Mouse (Mus musculus) MEL (cell line): ENCODE results near the gene Rpl26. TPM values are rescaled to one million over a fixed set of nuclear protein-coding genes. Genes with fewer than 3 reads are reported as not detected.
A peak's percentile ranks its signal among the peaks of the same experiment; 100 is the strongest.

Experiments
- DNase-seq: peaks from one replicate; pipeline ENCODE4 v3.0.0; 2011; ENCODE audit warnings: low read depth, low spot score
- H3K27ac ChIP-seq: 2 replicates; pipeline ENCODE4 v1.5.1; 2012; ENCODE audit warnings: low read depth, mild to moderate bottlenecking, control low read depth, low read length, moderate library complexity; ENCODE audit not compliant: control insufficient read depth
- H3K27me3 ChIP-seq, 2 experiments: fragments of 150-350 bp in 1 of 2; sonication (generic) in 1 of 2; 2 replicates each; pipeline ENCODE4 v1.6.1; 2012; ENCODE audit warnings: low read length in 2 of 2, mild to moderate bottlenecking in 2 of 2, improper control_type of control experiment in 1 of 2, moderate library complexity in 1 of 2; ENCODE audit not compliant: insufficient read depth in 2 of 2, control insufficient read depth in 1 of 2
- H3K36me3 ChIP-seq, 2 experiments: 2 replicates each; pipeline ENCODE4 v1.6.1; 2012 to 2014; ENCODE audit warnings: low read length in 2 of 2, improper control_type of control experiment in 1 of 2, inconsistent platforms in 1 of 2, mild to moderate bottlenecking in 1 of 2; ENCODE audit not compliant: insufficient read depth in 2 of 2, control insufficient read depth in 1 of 2
- H3K4me1 ChIP-seq, 2 experiments: fragments of 150-350 bp in 1 of 2; sonication (generic) in 1 of 2; 2 replicates each; pipeline ENCODE4 v1.6.1; 2012; ENCODE audit warnings: low read length in 2 of 2, improper control_type of control experiment in 1 of 2, mild to moderate bottlenecking in 1 of 2; ENCODE audit not compliant: insufficient read depth in 2 of 2, control insufficient read depth in 1 of 2
- H3K4me3 ChIP-seq, 2 experiments: fragments of 150-350 bp in 1 of 2; sonication (generic) in 1 of 2; 2 replicates each; pipeline ENCODE4 v1.5.1; 2012; ENCODE audit warnings: low read depth in 2 of 2, low read length in 2 of 2, mild to moderate bottlenecking in 2 of 2, moderate library complexity in 2 of 2, control low read depth in 1 of 2, improper control_type of control experiment in 1 of 2; ENCODE audit not compliant: control insufficient read depth in 1 of 2, insufficient read depth in 1 of 2
- H3K79me2 ChIP-seq: 2 replicates; pipeline ENCODE4 v1.6.1; 2012; ENCODE audit warnings: mild to moderate bottlenecking, low read length, moderate library complexity; ENCODE audit not compliant: control insufficient read depth, poor library complexity, insufficient read depth
- H3K9ac ChIP-seq: 2 replicates; pipeline ENCODE4 v1.6.1; 2012; ENCODE audit warnings: low read depth, mild to moderate bottlenecking, control low read depth, low read length, moderate library complexity; ENCODE audit not compliant: control insufficient read depth, poor library complexity, severe bottlenecking
- H3K9me3 ChIP-seq: fragments of 150-350 bp; sonication (generic); replicated peaks from 2 replicates; pipeline ENCODE4 v1.6.1; 2012; ENCODE audit warnings: mild to moderate bottlenecking, low read length, improper control_type of control experiment, moderate library complexity; ENCODE audit not compliant: insufficient read depth
- BHLHE40 ChIP-seq: IDR thresholded peaks from 2 replicates; pipeline ENCODE4 v1.6.1; 2012; ENCODE audit warnings: low read depth, mild to moderate bottlenecking, inconsistent platforms, low read length, improper control_type of control experiment, borderline replicate concordance
- CHD1 ChIP-seq: IDR thresholded peaks from 2 replicates; pipeline ENCODE4 v1.6.1; 2012; ENCODE audit warnings: low read depth, mild to moderate bottlenecking, inconsistent platforms, low read length, improper control_type of control experiment
- CHD2 ChIP-seq: IDR thresholded peaks from 2 replicates; pipeline ENCODE4 v1.6.1; 2011; ENCODE audit warnings: low read length, improper control_type of control experiment
- CTCF ChIP-seq, 3 experiments: IDR thresholded peaks in 2 of 3; conservative IDR thresholded peaks in 1 of 3; 2 replicates each; pipeline ENCODE4 v1.5.1; 2011 to 2012; ENCODE audit warnings: low read length in 3 of 3, low read depth in 2 of 3, mild to moderate bottlenecking in 2 of 3, improper control_type of control experiment in 1 of 3, inconsistent platforms in 1 of 3, mixed read lengths in 1 of 3, moderate library complexity in 1 of 3; ENCODE audit not compliant: control insufficient read depth in 1 of 3, insufficient read depth in 1 of 3, poor library complexity in 1 of 3, severe bottlenecking in 1 of 3
- ELF1 ChIP-seq: IDR thresholded peaks from 2 replicates; pipeline ENCODE4 v1.6.1; 2014; ENCODE audit warnings: low read depth, mild to moderate bottlenecking, inconsistent platforms, low read length, improper control_type of control experiment, moderate library complexity
- EP300 ChIP-seq, 2 experiments: IDR thresholded peaks; 2 replicates each; pipeline ENCODE4 v1.6.1; 2011; ENCODE audit warnings: improper control_type of control experiment in 2 of 2, low read length in 2 of 2, low read depth in 1 of 2, mild to moderate bottlenecking in 1 of 2
- ETS1 ChIP-seq: IDR thresholded peaks from 2 replicates; pipeline ENCODE4 v1.6.1; 2012; ENCODE audit warnings: low read depth, mild to moderate bottlenecking, inconsistent platforms, low read length, improper control_type of control experiment, moderate library complexity
- GATA1 ChIP-seq: IDR thresholded peaks from 2 replicates; pipeline ENCODE4 v1.6.1; 2011; ENCODE audit warnings: low read depth, low read length, improper control_type of control experiment
- HCFC1 ChIP-seq: IDR thresholded peaks from 2 replicates; pipeline ENCODE4 v1.6.1; 2012; ENCODE audit warnings: low read depth, mild to moderate bottlenecking, inconsistent platforms, low read length, improper control_type of control experiment, moderate library complexity
- KAT2A ChIP-seq: conservative IDR thresholded peaks from 2 replicates; pipeline ENCODE4 v1.6.1; 2012; ENCODE audit warnings: low read depth, low read length, improper control_type of control experiment, inconsistent platforms
- MEF2A ChIP-seq: IDR thresholded peaks from 2 replicates; pipeline ENCODE4 v1.6.1; 2014; ENCODE audit warnings: low read depth, mild to moderate bottlenecking, inconsistent platforms, low read length, improper control_type of control experiment; ENCODE audit not compliant: poor library complexity, insufficient replicate concordance, severe bottlenecking; ENCODE audit errors: extremely low read depth
- MXI1 ChIP-seq: IDR thresholded peaks from 2 replicates; pipeline ENCODE4 v1.6.1; 2011; ENCODE audit warnings: mild to moderate bottlenecking, low read depth, low read length, improper control_type of control experiment
- MYB ChIP-seq: IDR thresholded peaks from 2 replicates; pipeline ENCODE4 v1.6.1; 2011; ENCODE audit warnings: mild to moderate bottlenecking, low read depth, low read length, improper control_type of control experiment
- NELFE ChIP-seq: IDR thresholded peaks from 2 replicates; pipeline ENCODE4 v1.6.1; 2011; ENCODE audit warnings: low read depth, low read length, improper control_type of control experiment
- POLR2A ChIP-seq, 2 experiments: IDR thresholded peaks; 2 replicates each; pipeline ENCODE4 v1.6.1; 2011 to 2012; ENCODE audit warnings: low read length in 2 of 2, mild to moderate bottlenecking in 2 of 2, control low read depth in 1 of 2, improper control_type of control experiment in 1 of 2, low read depth in 1 of 2, moderate library complexity in 1 of 2; ENCODE audit not compliant: control insufficient read depth in 1 of 2, insufficient read depth in 1 of 2, poor library complexity in 1 of 2
- POLR2AphosphoS2 ChIP-seq: IDR thresholded peaks from 2 replicates; pipeline ENCODE4 v1.6.1; 2011; ENCODE audit warnings: low read length, improper control_type of control experiment
- POLR2AphosphoS5 ChIP-seq: IDR thresholded peaks from 2 replicates; pipeline ENCODE4 v1.6.1; 2012; ENCODE audit warnings: low read depth, borderline replicate concordance, mild to moderate bottlenecking, inconsistent platforms, low read length, moderate library complexity, mixed read lengths
- RAD21 ChIP-seq: IDR thresholded peaks from 2 replicates; pipeline ENCODE4 v1.6.1; 2011; ENCODE audit warnings: mild to moderate bottlenecking, low read depth, low read length, improper control_type of control experiment
- RCOR1 ChIP-seq: IDR thresholded peaks from 2 replicates; pipeline ENCODE4 v1.6.1; 2012; ENCODE audit warnings: low read depth, mild to moderate bottlenecking, inconsistent platforms, low read length, improper control_type of control experiment
- SIN3A ChIP-seq: IDR thresholded peaks from 2 replicates; pipeline ENCODE4 v1.6.1; 2012; ENCODE audit warnings: low read length, improper control_type of control experiment, inconsistent platforms
- SMC3 ChIP-seq: IDR thresholded peaks from 2 replicates; pipeline ENCODE4 v1.6.1; 2011; ENCODE audit warnings: low read depth, low read length, improper control_type of control experiment
- USF1 ChIP-seq: IDR thresholded peaks from 2 replicates; pipeline ENCODE4 v1.6.1; 2014; ENCODE audit warnings: low read depth, mild to moderate bottlenecking, inconsistent platforms, low read length, improper control_type of control experiment, moderate library complexity
- ZC3H11A ChIP-seq: IDR thresholded peaks from 2 replicates; pipeline ENCODE4 v1.6.1; 2012; ENCODE audit warnings: low read depth, mild to moderate bottlenecking, inconsistent platforms, low read length, improper control_type of control experiment
- polyA plus RNA-seq, 2 experiments: library from polyadenylated mRNA; stranded (reverse) in 1 of 2; unstranded in 1 of 2; fragments of >175 nt in 1 of 2; fragments of >200 nt in 1 of 2; gene quantifications; 2 replicates each; pipeline versions ENCODE4 v1.2.1 to v1.2.4; 2012; ENCODE audit warnings: low replicate concordance in 2 of 2, low read depth in 1 of 2; ENCODE audit not compliant: insufficient read length in 2 of 2, insufficient read depth in 1 of 2, missing spikeins in 1 of 2
- total RNA-seq: library from RNA; depleted of rRNA; stranded (reverse); fragments of 300-350 nt; gene quantifications from 2 replicates; pipeline ENCODE4 v1.2.3, GENCODE M21; 2012

Rpl26 gene
- total and polyA plus RNA-seq, 3 experiments = 3,167 to 5,512 TPM; not detected in 1

DNA sequence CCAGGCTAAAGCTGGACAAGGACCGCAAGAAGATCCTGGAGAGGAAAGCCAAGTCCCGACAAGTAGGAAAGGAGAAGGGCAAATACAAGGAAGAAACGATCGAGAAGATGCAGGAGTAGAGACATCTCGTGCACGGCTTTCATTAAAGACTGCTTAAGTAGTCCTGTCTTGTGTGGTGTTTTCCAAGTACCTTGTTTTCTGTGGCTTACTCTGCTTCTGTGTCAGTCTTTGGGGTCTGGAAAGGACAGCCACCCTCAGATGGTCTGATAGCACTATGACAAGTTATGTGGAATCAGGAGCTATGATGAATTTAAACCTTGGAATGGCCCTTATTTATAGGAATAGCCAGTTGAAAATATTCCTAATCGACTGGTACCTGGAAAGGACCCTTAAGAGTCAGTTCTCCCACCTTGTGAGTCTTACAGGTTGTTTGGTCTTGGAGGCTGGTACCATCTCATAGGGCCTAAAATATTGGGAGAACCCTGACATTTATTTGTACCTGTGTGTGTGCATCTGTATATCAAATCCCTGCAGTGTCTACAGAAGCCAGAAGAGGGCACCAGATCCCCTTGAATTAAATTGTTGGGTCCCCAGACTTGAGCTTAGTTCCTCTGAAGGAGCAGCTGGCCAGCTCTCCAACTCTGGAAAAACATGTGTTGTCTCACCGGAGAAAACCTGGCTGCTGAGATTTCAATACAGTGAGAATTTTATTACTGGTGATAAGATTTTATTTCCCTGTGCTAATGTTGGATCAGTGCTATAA lies 3.2 kb downstream of the Rpl26 start:
- Histone ChIP-seq H3K27ac (peak overlapping the region; percentile 5; the same call in 1 of the 2 replicates), H3K36me3 (peaks cover 25 to 29% of the 10 kb centered on the region in 2 experiments), H3K9me3 (no peaks in the 10 kb centered on the region), H3K27me3 (no peaks in the 10 kb centered on the region), H3K9ac (no peak overlapping the region; the same call in 1 of the 2 replicates), H3K4me1 (peaks cover 0 to 29% of the 10 kb centered on the region in 2 experiments; a peak in 2 of 4 replicates), H3K4me3 (no peak overlapping the region), H3K79me2 (peaks cover 22% of the 10 kb centered on the region)
- DNase-seq = peak; percentile 90
- TF ChIP-seq SMC3 (peak; percentile 48), ETS1 (no peak), EP300 (IDR thresholded peaks at IDR 0.05; ENCODE audit: low read depth in 1 of 2, low read length in 2 of 2) (no peak), CHD1 (no peak; the same call in 1 of the 2 replicates), SIN3A (peak; percentile 26; the same call in 1 of the 2 replicates), GATA1 (no peak), CHD2 (no peak), RAD21 (peak; percentile 48), RCOR1 (no peak), MEF2A (no peak), NELFE (0 out of 2 replicates have a peak, but pooled peaks have one; percentile 14), POLR2A (IDR thresholded peaks at IDR 0.05; ENCODE audit: control insufficient read depth in 1 of 2, insufficient read depth in 1 of 2, low read depth in 1 of 2, low read length in 2 of 2, poor library complexity in 1 of 2) (peak in 1 of 2 experiments; percentile 19; a peak in 2 of 4 replicates), KAT2A (no peak), HCFC1 (no peak), MXI1 (no peak), USF1 (no peak), MYB (peak; percentile 27; the same call in 1 of the 2 replicates), CTCF (IDR thresholded peaks at IDR 0.05 in 2 of 3, conservative IDR thresholded peaks at IDR 0.05 in 1 of 3; ENCODE audit: control insufficient read depth in 1 of 3, insufficient read depth in 1 of 3, low read depth in 2 of 3, low read length in 3 of 3, poor library complexity in 1 of 3, severe bottlenecking in 1 of 3) (peak; percentile 40 to 71 (median 66); a peak in 5 of 6 replicates)
- TF ChIP-seq, all 39 proteins: peak for 7

- peaks cover 25 to 28% of the 10 kb centered on the region in 2 experiments for H3K36me3 ChIP-seq
- H3K9ac ChIP-seq = no peak overlapping the region; the same call in 1 of the 2 replicates
- peaks cover 22% of the 10 kb centered on the region for H3K79me2 ChIP-seq
- DNase-seq = peak; percentile 52
- H3K27me3 ChIP-seq = no peaks in the 10 kb centered on the region
- no peak overlapping the region for H3K4me3 ChIP-seq
- H3K27ac ChIP-seq = peak overlapping the region; percentile 5; the same call in 1 of the 2 replicates
- H3K4me1 ChIP-seq = peaks cover 0 to 29% of the 10 kb centered on the region in 2 experiments; a peak in 2 of 4 replicates
- no peak for TF ChIP-seq ELF1
- TF ChIP-seq BHLHE40 = no peak
- peak in 1 of 2 experiments; percentile 55; a peak in 2 of 4 replicates for TF ChIP-seq POLR2A (IDR thresholded peaks at IDR 0.05; ENCODE audit: control insufficient read depth in 1 of 2, insufficient read depth in 1 of 2, low read depth in 1 of 2, low read length in 2 of 2, poor library complexity in 1 of 2)
- peak; percentile 17; the same call in 1 of the 2 replicates for TF ChIP-seq POLR2AphosphoS5
- no peak for TF ChIP-seq ZC3H11A
- TF ChIP-seq SIN3A = no peak; the same call in 1 of the 2 replicates
- peak; percentile 17; the same call in 1 of the 2 replicates for TF ChIP-seq POLR2AphosphoS2
- no peak for TF ChIP-seq GATA1
- H3K9me3 ChIP-seq = no peaks in the 10 kb centered on the region
These were observed 3.8 kb downstream of the Rpl26 start for GRCm38 (mm10) chr11:68905138-68905531.
